Mouse (Mus musculus) right cerebral cortex, postnatal 10 days (tissue): ENCODE results near the gene Galnt12.

Experiments used
- DNase-seq, 2 experiments: peaks; one replicate each; pipeline ENCODE4 v3.0.0; 2021; ENCODE audit warnings: low spot score in 2 of 2

Galnt12 gene

GRCm38 (mm10) chr4:47093647-47094046, 1.9 kb downstream of the Galnt12 start:
- DNase-seq: no peak

GRCm38 (mm10) chr4:47103561-47103960, 11.9 kb downstream of the Galnt12 start:
- DNase-seq: no peak

GRCm38 (mm10) chr4:47111885-47112284, 20.2 kb downstream of the Galnt12 start:
- no peak for DNase-seq

GRCm38 (mm10) chr4:47112560-47112959, 20.9 kb downstream of the Galnt12 start:
- DNase-seq: peak; percentile 58 to 72

GRCm38 (mm10) chr4:47122051-47122706, 30.5 kb downstream of the Galnt12 start:
- peak; percentile 66 to 81 for DNase-seq

GRCm38 (mm10) chr4:47124140-47124711, 32.5 kb downstream of the Galnt12 start:
- peak; percentile 53 to 54 for DNase-seq

GRCm38 (mm10) chr4:47128515-47128914, 36.8 kb downstream of the Galnt12 start:
- DNase-seq: no peak

- DNase-seq: no peak
Observed at GRCm38 (mm10) chr4:47129572-47129971, 37.9 kb downstream of the Galnt12 start.

- no peak for DNase-seq
Observed at GRCm38 (mm10) chr4:47130111-47131050, 38.7 kb downstream of the Galnt12 start.

GRCm38 (mm10) chr4:47131931-47132330, 40.2 kb downstream of the Galnt12 start:
- DNase-seq: no peak

- no peak for DNase-seq
Observed at GRCm38 (mm10) chr4:47132413-47132812, 40.7 kb downstream of the Galnt12 start.

GRCm38 (mm10) chr4:47136699-47137101, 45.0 kb downstream of the Galnt12 start:
- DNase-seq: no peak

- no peak for DNase-seq
Observed at GRCm38 (mm10) chr4:47137479-47137878, 45.8 kb downstream of the Galnt12 start.

GRCm38 (mm10) chr4:47138411-47138810, 46.7 kb downstream of the Galnt12 start:
- DNase-seq: no peak

GRCm38 (mm10) chr4:47138967-47139777, 47.5 kb downstream of the Galnt12 start:
- no peak for DNase-seq

GRCm38 (mm10) chr4:47140301-47140700, 48.6 kb downstream of the Galnt12 start:
- no peak for DNase-seq

GRCm38 (mm10) chr4:47141444-47142154, 49.9 kb downstream of the Galnt12 start:
- no peak for DNase-seq

GRCm38 (mm10) chr4:47143849-47144248, 52.1 kb downstream of the Galnt12 start:
- DNase-seq: no peak

GRCm38 (mm10) chr4:47145341-47145740, 53.6 kb downstream of the Galnt12 start:
- DNase-seq: no peak

- no peak for DNase-seq
Observed at GRCm38 (mm10) chr4:47146561-47146960, 54.9 kb downstream of the Galnt12 start.

GRCm38 (mm10) chr4:47149963-47150362, 58.3 kb downstream of the Galnt12 start:
- no peak for DNase-seq
